Mouse (Mus musculus) kidney, embryonic 14.5 days (tissue): ENCODE data around the gene Iqce. TPM values are rescaled to one million over a fixed set of nuclear protein-coding genes. Genes with fewer than 3 reads are reported as not detected.

ENCODE experiments used
- polyA plus RNA-seq: library from polyadenylated mRNA; unstranded; fragments of >200 nt; fragmentation: Nextera tagmentation; extraction: Ambion mirVana; gene quantifications from 2 replicates; pipeline ENCODE4 v1.2.1, GENCODE M21; 2014

The Iqce gene
- polyA plus RNA-seq, 1 experiment from 2014 or later: 26.8 TPM

Other genes starting within 250 kb of the Iqce start
- gene Chst12, start 196.8 kb downstream of the Iqce start, polyA plus RNA-seq: 13.3 and 17.5 TPM in 2 replicates
- 0.34 TPM in 1 of 2 replicates, not detected in the other for gene Grifin, start 137.3 kb downstream of the Iqce start, polyA plus RNA-seq
- gene Lfng, start 95.1 kb downstream of the Iqce start, polyA plus RNA-seq: 32.2 and 39.0 TPM in 2 replicates
- 40.0 and 48.5 TPM in 2 replicates for gene Ttyh3, start 53.3 kb downstream of the Iqce start, polyA plus RNA-seq
- gene Brat1, start 2.6 kb upstream of the Iqce start, polyA plus RNA-seq: 12.0 and 14.6 TPM in 2 replicates
- 1.1 and 1.5 TPM in 2 replicates for gene Amz1, start 21.7 kb upstream of the Iqce start, polyA plus RNA-seq
- gene Gna12, start 128.1 kb upstream of the Iqce start, polyA plus RNA-seq: 20.4 and 22.1 TPM in 2 replicates